Comparison of ENCODE assay signal across 8 mouse cellular contexts in genomic region chr5:45534319-45535098, GRCm38 (mm10). TPM values are rescaled to one million over a fixed set of nuclear protein-coding genes. Genes with fewer than 3 reads are reported as not detected.
DNase-seq lines count a peak whose midpoint lies in the region; ATAC-seq and TF ChIP-seq lines count a peak whose summit lies in the region.

No protein-coding gene starts in this region.

- peak; percentile 57 for TF ChIP-seq CTCF in E14TG2a.4 (conservative IDR thresholded peaks at IDR 0.05; ENCODE audit: low read length)
- TF ChIP-seq CTCF in bone marrow, adult 2 months (IDR thresholded peaks at IDR 0.05; ENCODE audit: control insufficient read depth, insufficient read depth, low read length) = peak; percentile 48
- peak; percentile 81 for TF ChIP-seq CTCF in liver, postnatal 0 days (IDR thresholded peaks at IDR 0.05; ENCODE audit: low read depth)

- DNase-seq in heart, postnatal 4 days = peak; percentile 56
- peak; percentile 50 to 88 for DNase-seq in layer of hippocampus, adult 18-20 months (ENCODE audit: low spot score in 2 of 2)
- peak; percentile 82 for DNase-seq in liver, postnatal 0 days
- peak; percentile 73 to 75 for DNase-seq in thymus, postnatal 10 days (ENCODE audit: low spot score in 2 of 2)

- no peak overlapping the region for H3K9ac ChIP-seq in embryonic facial prominence, embryonic 15.5 days
- no peak overlapping the region for H3K9ac ChIP-seq in liver, postnatal 0 days (replicated peaks)
- H3K9ac ChIP-seq in neural tube, embryonic 14.5 days (replicated peaks; ENCODE audit: low read depth, low read length) = no peak overlapping the region

- H3K9me3 ChIP-seq in E14TG2a.4 (ENCODE audit: low read length) = no peaks in the 10 kb centered on the region
- H3K9me3 ChIP-seq in embryonic facial prominence, embryonic 15.5 days (replicated peaks) = no peaks in the 10 kb centered on the region
- H3K9me3 ChIP-seq in liver, postnatal 0 days (ENCODE audit: low read length) = no peaks in the 10 kb centered on the region
- H3K9me3 ChIP-seq in neural tube, embryonic 14.5 days (ENCODE audit: control insufficient read depth, low read length) = no peaks in the 10 kb centered on the region

- 0 out of 2 replicates have a peak overlapping the region, but pooled peaks have one; percentile 24 for H3K4me3 ChIP-seq in E14TG2a.4 (replicated peaks; ENCODE audit: low read length)
- H3K4me3 ChIP-seq in bone marrow, adult 2 months (replicated peaks; ENCODE audit: control insufficient read depth, low read depth, low read length) = no peak overlapping the region
- no peak overlapping the region for H3K4me3 ChIP-seq in embryonic facial prominence, embryonic 15.5 days (replicated peaks)
- H3K4me3 ChIP-seq in liver, postnatal 0 days (ENCODE audit: low read depth, low read length) = no peak overlapping the region
- no peak overlapping the region for H3K4me3 ChIP-seq in neural tube, embryonic 14.5 days (ENCODE audit: low read depth, low read length)

- 0 out of 2 replicates have a peak overlapping the region, but pooled peaks have one; percentile 8 for H3K4me2 ChIP-seq in embryonic facial prominence, embryonic 15.5 days (replicated peaks)
- H3K4me2 ChIP-seq in liver, postnatal 0 days (ENCODE audit: low read depth, low read length) = peak overlapping the region; percentile 31; the same call in 1 of the 2 replicates
- H3K4me2 ChIP-seq in neural tube, embryonic 14.5 days (ENCODE audit: low read depth, low read length) = no peak overlapping the region

- no peaks in the 10 kb centered on the region for H3K27me3 ChIP-seq in E14TG2a.4 (ENCODE audit: insufficient read depth, low read length)
- no peaks in the 10 kb centered on the region for H3K27me3 ChIP-seq in embryonic facial prominence, embryonic 15.5 days
- no peaks in the 10 kb centered on the region for H3K27me3 ChIP-seq in liver, postnatal 0 days (ENCODE audit: insufficient read depth, low read length)
- no peaks in the 10 kb centered on the region for H3K27me3 ChIP-seq in neural tube, embryonic 14.5 days (ENCODE audit: control insufficient read depth, insufficient read depth, low read length)

- TF ChIP-seq EP300 in liver, postnatal 0 days (IDR thresholded peaks at IDR 0.05; ENCODE audit: low read depth) = no peak

- WGBS in bone marrow, adult 2 months = 4% methylated on average over 17 of the region's 17 CpGs
- WGBS in embryonic facial prominence, embryonic 15.5 days = 8% methylated on average over 15 of the region's 17 CpGs
- 5% methylated on average over 15 of the region's 17 CpGs for WGBS in liver, postnatal 0 days (ENCODE audit: insufficient replicate concordance)
- 5% methylated on average over 16 of the region's 17 CpGs for WGBS in neural tube, embryonic 14.5 days

- peaks cover 14% of the 10 kb centered on the region for H3K36me3 ChIP-seq in E14TG2a.4 (ENCODE audit: insufficient read depth, low read length)
- peaks cover 19% of the 10 kb centered on the region for H3K36me3 ChIP-seq in embryonic facial prominence, embryonic 15.5 days
- H3K36me3 ChIP-seq in liver, postnatal 0 days (replicated peaks; ENCODE audit: insufficient read depth, low read length) = peaks cover 3% of the 10 kb centered on the region; the same call in 1 of the 2 replicates
- H3K36me3 ChIP-seq in neural tube, embryonic 14.5 days (ENCODE audit: control insufficient read depth, insufficient read depth, low read length) = peaks cover 5% of the 10 kb centered on the region; the same call in 1 of the 2 replicates

- TF ChIP-seq POLR2A in bone marrow, adult 2 months (IDR thresholded peaks at IDR 0.05; ENCODE audit: borderline replicate concordance, control insufficient read depth, low read depth, low read length) = no peak

- H3K27ac ChIP-seq in bone marrow, adult 2 months (ENCODE audit: control insufficient read depth, insufficient read depth, low read depth, low read length, poor library complexity) = no peak overlapping the region
- no peak overlapping the region for H3K27ac ChIP-seq in embryonic facial prominence, embryonic 15.5 days (replicated peaks)
- H3K27ac ChIP-seq in liver, postnatal 0 days (ENCODE audit: low read depth) = peak overlapping the region; percentile 51; the same call in 1 of the 2 replicates
- no peak overlapping the region for H3K27ac ChIP-seq in neural tube, embryonic 14.5 days (ENCODE audit: low read depth, low read length)

- 0 out of 2 replicates have a peak, but pooled peaks have one; percentile 4 for ATAC-seq in embryonic facial prominence, embryonic 15.5 days (ENCODE audit: insufficient number of reproducible peaks, low FRiP score, low TSS enrichment, low read depth)
- ATAC-seq in liver, postnatal 0 days = peak; percentile 95
- ATAC-seq in neural tube, embryonic 14.5 days (ENCODE audit: low read depth) = peak; percentile 83

- peaks cover 6% of the 10 kb centered on the region; the same call in 1 of the 2 replicates for H3K4me1 ChIP-seq in E14TG2a.4 (replicated peaks; ENCODE audit: low read depth, low read length)
- H3K4me1 ChIP-seq in bone marrow, adult 2 months (ENCODE audit: control insufficient read depth, insufficient read depth, low read length) = no peaks in the 10 kb centered on the region
- H3K4me1 ChIP-seq in embryonic facial prominence, embryonic 15.5 days = no peaks in the 10 kb centered on the region; the same call in 1 of the 2 replicates
- H3K4me1 ChIP-seq in liver, postnatal 0 days (ENCODE audit: insufficient read depth) = no peaks in the 10 kb centered on the region
- no peaks in the 10 kb centered on the region for H3K4me1 ChIP-seq in neural tube, embryonic 14.5 days (ENCODE audit: control insufficient read depth, insufficient read depth, low read length)

RNA-seq across cellular contexts. Expression of gene Med28, which starts 14.5 kb away (rescaled TPM):
- 133 and 149 TPM in 2 replicates for polyA plus RNA-seq in bone marrow, adult 2 months (2011; ENCODE audit: insufficient read depth, insufficient read length, low replicate concordance, missing spikeins)
- polyA plus RNA-seq in embryonic facial prominence, embryonic 15.5 days (2015; fragmentation: Nextera tagmentation; extraction: Ambion mirVana) = 232 and 236 TPM in 2 replicates
- 10 to 100 TPM; 53.6 to 60.3 TPM for total RNA-seq in heart, postnatal 4 days (2021)
- 100 to 1,000 TPM; 105 to 120 TPM for total RNA-seq in layer of hippocampus, adult 18-20 months (2021)
- 70.5 and 72.2 TPM in 2 replicates for polyA plus RNA-seq in liver, postnatal 0 days (2015; fragmentation: Nextera tagmentation; extraction: Ambion mirVana)
- 242 and 251 TPM in 2 replicates for polyA plus RNA-seq in neural tube, embryonic 14.5 days (2014; fragmentation: Nextera tagmentation; extraction: Ambion mirVana)

RNA-seq across cellular contexts. Expression of gene Lap3, which starts 41.3 kb away (rescaled TPM):
- polyA plus RNA-seq in bone marrow, adult 2 months (2011; ENCODE audit: insufficient read depth, insufficient read length, low replicate concordance, missing spikeins) = 19.4 and 65.3 TPM in 2 replicates
- 67.7 and 68.7 TPM in 2 replicates for polyA plus RNA-seq in embryonic facial prominence, embryonic 15.5 days (2015; fragmentation: Nextera tagmentation; extraction: Ambion mirVana)
- total RNA-seq in heart, postnatal 4 days (2021) = 10 to 100 TPM; 74.3 to 92.5 TPM
- 10 to 100 TPM; 59.5 to 60.1 TPM for total RNA-seq in layer of hippocampus, adult 18-20 months (2021)
- polyA plus RNA-seq in liver, postnatal 0 days (2015; fragmentation: Nextera tagmentation; extraction: Ambion mirVana) = 50.3 and 50.8 TPM in 2 replicates
- 31.9 and 36.4 TPM in 2 replicates for polyA plus RNA-seq in neural tube, embryonic 14.5 days (2014; fragmentation: Nextera tagmentation; extraction: Ambion mirVana)

Comparison
In these comparisons a context has a peak if more than half of its experiments do, and no peak if none do; other contexts are left out.
1. ATAC-seq: peak in every context shown above with its lines; median percentile 95 in liver, postnatal 0 days; 83 in neural tube, embryonic 14.5 days; 4 in embryonic facial prominence, embryonic 15.5 days.